Mouse (Mus musculus) C2C12 (cell line): Measurements from ENCODE around the gene Iqck.

Experiments
- CEBPB ChIP-seq: IDR thresholded peaks from one replicate; pipeline ENCODE4 v1.6.1; 2011; ENCODE audit warnings: low read depth, mild to moderate bottlenecking, control low read depth, moderate library complexity
- CTCF ChIP-seq: IDR thresholded peaks from one replicate; pipeline ENCODE4 v1.5.1; 2011; ENCODE audit not compliant: control insufficient read depth, insufficient read depth, insufficient read length
- MAX ChIP-seq: IDR thresholded peaks from one replicate; pipeline ENCODE4 v1.6.1; 2011; ENCODE audit warnings: mild to moderate bottlenecking, control low read depth
- MYOD1 ChIP-seq: IDR thresholded peaks from one replicate; pipeline ENCODE4 v1.6.1; 2011; ENCODE audit warnings: low read depth; ENCODE audit not compliant: control insufficient read depth, insufficient read length
- MYOG ChIP-seq: IDR thresholded peaks from one replicate; pipeline ENCODE4 v1.6.1; 2011; ENCODE audit not compliant: control insufficient read depth, insufficient read length; ENCODE audit errors: extremely low read depth
- USF1 ChIP-seq: IDR thresholded peaks from one replicate; pipeline ENCODE4 v1.6.1; 2011; ENCODE audit warnings: low read depth, mild to moderate bottlenecking, control low read depth, moderate library complexity

GRCm38 (mm10) chr7:118908961-118909515 is 53.5 kb downstream of the Iqck start:
- TF ChIP-seq CTCF (no peak), USF1 (peak; percentile 78), MYOD1 (no peak), CEBPB (no peak), MYOG (no peak), MAX (no peak)
